ENCODE assay signal across 8 mouse cellular contexts in genomic region chr14:19584804-19585667, GRCm38 (mm10). TPM values are rescaled to one million over a fixed set of nuclear protein-coding genes. Genes with fewer than 3 reads are reported as not detected.
A peak's percentile ranks its signal among the peaks of the same experiment; 100 is the strongest.
DNase-seq lines count a peak whose midpoint lies in the region; ATAC-seq and TF ChIP-seq lines count a peak whose summit lies in the region.
"Not testable (repeated sequence)": the region's sequence is repeated elsewhere in the genome, so short reads cannot be mapped to it uniquely, and the experiment has no call there.

Gm2237 (minus strand) TSS chr14:19585135.

- POLR2A ChIA-PET in Patski (lab: Charles Lee) = not testable (repeated sequence)

- not testable (repeated sequence) for DNase-seq in Patski (ENCODE audit: low read depth, low spot score)
- peak; percentile 40 for DNase-seq in embryo, embryonic 9.5 days (ENCODE audit: extremely low spot score)
- peak; percentile 3 for DNase-seq in hindbrain, postnatal 0 days (ENCODE audit: low spot score)
- peak; percentile 9 to 11 for DNase-seq in layer of hippocampus, postnatal 36 days
- peak; percentile 13 for DNase-seq in lung, postnatal 0 days (ENCODE audit: low spot score)
- peak; percentile 15 for DNase-seq in retina, embryonic 14.5 days (ENCODE audit: low spot score)
- DNase-seq in urinary bladder, adult 2 months (ENCODE audit: low spot score) = peak; percentile 30

- ATAC-seq in Patski; hindbrain, postnatal 0 days; lung, postnatal 0 days: not testable (repeated sequence)
- ATAC-seq in granulocyte monocyte progenitor cell, adult 5-6 weeks (replicated peaks; ENCODE audit: poor library complexity, severe bottlenecking) = peak; percentile 50; the same call in 1 of the 2 replicates

- not testable (repeated sequence) for H3K36me3 ChIP-seq in hindbrain, postnatal 0 days (ENCODE audit: insufficient read depth, low read length); lung, postnatal 0 days (ENCODE audit: insufficient read depth, low read length)

- not testable (repeated sequence) for H3K9me3 ChIP-seq in hindbrain, postnatal 0 days (ENCODE audit: low read length); lung, postnatal 0 days (ENCODE audit: low read length)

- H3K9ac ChIP-seq in hindbrain, postnatal 0 days (replicated peaks; ENCODE audit: low read length) = peak within 1 kb of the TSS; percentile 45; the same call in 1 of the 2 replicates
- not testable (repeated sequence) for H3K9ac ChIP-seq in lung, postnatal 0 days (replicated peaks; ENCODE audit: low read depth)

- H3K4me3 ChIP-seq in hindbrain, postnatal 0 days (ENCODE audit: low read length) = peak within 1 kb of the TSS; percentile 38
- H3K4me3 ChIP-seq in lung, postnatal 0 days (ENCODE audit: low read depth, low read length) = peak within 1 kb of the TSS; percentile 26

- H3K27ac ChIP-seq in hindbrain, postnatal 0 days = peak within 1 kb of the TSS; percentile 48; the same call in 1 of the 2 replicates
- not testable (repeated sequence) for H3K27ac ChIP-seq in lung, postnatal 0 days (ENCODE audit: low read length)

- in situ Hi-C loops in Patski (cut with MboI; ENCODE audit: low pct_unique_long_range_greater_than_20kb) = not testable (repeated sequence)

- H3K27me3 ChIP-seq in Patski; hindbrain, postnatal 0 days (ENCODE audit: insufficient read depth, low read length); lung, postnatal 0 days (replicated peaks; ENCODE audit: insufficient read depth, low read length): not testable (repeated sequence)

- TF ChIP-seq CTCF in Patski (IDR thresholded peaks at IDR 0.05) = peak; percentile 18
- peak; percentile 38 for TF ChIP-seq CTCF in hindbrain, postnatal 0 days (IDR thresholded peaks at IDR 0.05; ENCODE audit: low read depth)
- not testable (repeated sequence) for TF ChIP-seq CTCF in lung, postnatal 0 days (IDR thresholded peaks at IDR 0.05)

- TF ChIP-seq EP300 in lung, postnatal 0 days (IDR thresholded peaks at IDR 0.05) = not testable (repeated sequence)

- peak within 1 kb of the TSS; percentile 38; the same call in 1 of the 2 replicates for H3K4me2 ChIP-seq in hindbrain, postnatal 0 days (ENCODE audit: low read depth, low read length)
- peak within 1 kb of the TSS; percentile 50 for H3K4me2 ChIP-seq in lung, postnatal 0 days (replicated peaks; ENCODE audit: low read depth, low read length)

- CTCF ChIA-PET in Patski (lab: Charles Lee) = not testable (repeated sequence)

- 0% methylated on average over 23 of the region's 62 CpGs for WGBS in hindbrain, postnatal 0 days
- 0% methylated on average over 4 of the region's 62 CpGs for WGBS in lung, postnatal 0 days

- not testable (repeated sequence) for H3K4me1 ChIP-seq in hindbrain, postnatal 0 days (ENCODE audit: insufficient read depth, low read length); lung, postnatal 0 days (ENCODE audit: insufficient read depth, low read depth, low read length)

RNA-seq across cellular contexts. Expression of gene Gm2237, which starts in this region (rescaled TPM):
- 1.7 TPM for polyA plus RNA-seq in Patski (2021)
- 2.1 and 3.4 TPM in 2 replicates for total RNA-seq in granulocyte monocyte progenitor cell, adult 5-6 weeks (2014; fragmentation: Nextera tagmentation)
- not detected in 2 replicates for total RNA-seq in granulocyte monocyte progenitor cell, adult 5-6 weeks (2017)
- total RNA-seq in hindbrain, postnatal 0 days (2014; rRNA removed) = 3.0 and 3.8 TPM in 2 replicates
- 4.8 and 5.2 TPM in 2 replicates for polyA plus RNA-seq in hindbrain, postnatal 0 days (2015; fragmentation: Nextera tagmentation; extraction: Ambion mirVana)
- 1 to 10 TPM; 6.0 to 7.1 TPM for total RNA-seq in layer of hippocampus, postnatal 36 days (2021)
- polyA plus RNA-seq in lung, postnatal 0 days (2015; fragmentation: Nextera tagmentation; extraction: Ambion mirVana) = 0.68 and 0.76 TPM in 2 replicates
- polyA plus RNA-seq in urinary bladder, adult 2 months (2012; rRNA removed) = 10.8 and 15.2 TPM in 2 replicates

Comparison
In these comparisons a context has a peak if more than half of its experiments do, and no peak if none do; other contexts are left out.
1. Peak in DNase-seq, H3K4me3 ChIP-seq and H3K4me2 ChIP-seq in lung, postnatal 0 days; RNA of the gene not detected or under 1 TPM.